Mouse (Mus musculus): ENCODE results near the gene E030030I06Rik. TPM values are rescaled to one million over a fixed set of nuclear protein-coding genes. Genes with fewer than 3 reads are reported as not detected.
"Not testable (repeated sequence)": the region's sequence is repeated elsewhere in the genome, so short reads cannot be mapped to it uniquely, and the experiment has no call there.

E030030I06Rik gene
- 2.2 and 2.8 TPM in 2 replicates for total RNA-seq (2012; rRNA removed)
- 1 to 10 TPM in 1 of 2 experiments, not detected in 1; 3.2 TPM for polyA plus RNA-seq (2012; ENCODE audit: insufficient read depth in 1 of 2, insufficient read length in 2 of 2, low read depth in 1 of 2, low replicate concordance in 2 of 2, missing spikeins in 1 of 2)

DNA sequence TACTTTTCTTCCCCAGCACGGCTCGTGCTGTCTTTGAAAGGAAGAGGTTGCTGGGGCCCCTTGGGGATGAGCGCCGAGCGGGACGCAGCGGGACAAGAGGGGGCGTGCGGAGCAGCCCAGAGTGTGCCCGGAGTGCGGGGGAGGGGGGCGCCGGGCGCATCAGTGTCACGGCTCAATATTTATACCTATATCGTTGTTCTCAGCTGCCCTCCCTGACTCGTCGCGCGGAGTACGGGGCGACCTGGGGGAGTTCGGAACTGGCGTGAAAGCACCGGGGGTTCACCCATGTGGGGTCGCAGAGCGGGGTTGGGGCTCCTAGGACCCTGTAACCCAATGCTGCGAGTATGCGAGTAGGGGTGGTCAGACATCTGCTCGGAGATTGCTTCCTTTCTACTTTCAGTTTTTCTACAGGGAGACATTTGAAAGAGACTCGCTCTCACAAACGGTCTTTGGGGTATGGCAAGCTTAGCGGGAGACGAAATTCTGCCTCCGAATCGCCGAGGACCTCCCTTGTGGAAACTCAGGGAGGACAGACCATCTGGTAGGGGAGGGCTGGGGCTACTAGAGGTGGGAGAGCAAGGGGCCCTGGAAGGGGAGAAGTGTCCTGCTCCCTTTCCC, at the start of gene E030030I06Rik:
Gene E030030I06Rik, minus strand, starts transcription at position 198 of the 618 bp plus-strand sequence.
- DNase-seq (ENCODE audit: low read depth, low spot score): no peak
- no peak for TF ChIP-seq NELFE (IDR thresholded peaks at IDR 0.05; ENCODE audit: low read depth, low read length)
- TF ChIP-seq TBP (IDR thresholded peaks at IDR 0.05; ENCODE audit: low read depth, low read length): no peak
- no peak for TF ChIP-seq MAX (IDR thresholded peaks at IDR 0.05; ENCODE audit: low read length)
- TF ChIP-seq JUND (IDR thresholded peaks at IDR 0.05; ENCODE audit: low read depth, low read length): no peak
- TF ChIP-seq GATA1 (IDR thresholded peaks at IDR 0.05; ENCODE audit: low read depth, low read length): no peak
- no peak for TF ChIP-seq ELF1 (IDR thresholded peaks at IDR 0.05; ENCODE audit: low read depth, low read length)
- TF ChIP-seq RAD21 (IDR thresholded peaks at IDR 0.05; ENCODE audit: low read depth, low read length): no peak
- no peak for TF ChIP-seq MEF2A (IDR thresholded peaks at IDR 0.05; ENCODE audit: extremely low read depth, insufficient replicate concordance, low read depth, low read length, poor library complexity, severe bottlenecking)
- no peak for TF ChIP-seq CHD2 (IDR thresholded peaks at IDR 0.05; ENCODE audit: low read length)
- TF ChIP-seq ZC3H11A (IDR thresholded peaks at IDR 0.05; ENCODE audit: low read depth, low read length): no peak
- no peak for TF ChIP-seq MXI1 (IDR thresholded peaks at IDR 0.05; ENCODE audit: low read depth, low read length)
- no peak for TF ChIP-seq ETS1 (IDR thresholded peaks at IDR 0.05; ENCODE audit: low read depth, low read length)
- no peak for TF ChIP-seq GABPA (IDR thresholded peaks at IDR 0.05; ENCODE audit: low read depth, low read length)
- no peak for TF ChIP-seq POLR2AphosphoS5 (IDR thresholded peaks at IDR 0.05; ENCODE audit: borderline replicate concordance, low read depth, low read length)

DNA sequence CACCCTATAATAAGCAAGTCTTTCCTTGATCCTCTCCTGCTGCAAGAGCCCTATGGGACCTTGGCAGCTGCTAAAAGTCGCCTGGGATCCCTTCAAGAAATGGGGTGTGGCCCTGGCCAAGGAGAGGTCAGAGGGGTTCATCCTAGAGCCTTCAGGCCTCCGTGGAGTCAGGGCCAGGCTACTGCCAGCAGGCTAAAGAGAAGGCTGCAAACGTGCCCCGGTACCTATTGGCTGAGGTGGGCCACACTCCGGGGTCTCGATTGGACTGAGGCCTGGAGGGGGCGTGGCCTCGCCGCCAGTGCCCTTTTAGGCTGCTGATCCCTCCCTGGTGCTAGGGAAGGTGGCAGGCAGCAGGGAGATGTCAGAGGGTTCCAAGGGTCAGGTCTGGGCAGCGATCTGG, 42.0 kb upstream of the E030030I06Rik start:
- H3K9me3 ChIP-seq (replicated peaks; ENCODE audit: insufficient read depth, low read length); H3K36me3 ChIP-seq (ENCODE audit: control insufficient read depth in 1 of 2, insufficient read depth in 2 of 2, low read length in 2 of 2); H3K27ac ChIP-seq (ENCODE audit: control insufficient read depth, low read depth, low read length); H3K79me2 ChIP-seq (ENCODE audit: control insufficient read depth, insufficient read depth, low read length, poor library complexity); DNase-seq (ENCODE audit: low read depth, low spot score); H3K27me3 ChIP-seq (ENCODE audit: control insufficient read depth in 1 of 2, insufficient read depth in 2 of 2, low read length in 2 of 2); H3K4me3 ChIP-seq (ENCODE audit: control insufficient read depth in 1 of 2, insufficient read depth in 1 of 2, low read depth in 2 of 2, low read length in 2 of 2); H3K9ac ChIP-seq (ENCODE audit: control insufficient read depth, low read depth, low read length, poor library complexity, severe bottlenecking); H3K4me1 ChIP-seq (ENCODE audit: control insufficient read depth in 1 of 2, insufficient read depth in 2 of 2, low read length in 2 of 2): not testable (repeated sequence)

More for the DNA sequence above, at the start of gene E030030I06Rik:
- Histone ChIP-seq H3K27ac (ENCODE audit: control insufficient read depth, low read depth, low read length) (0 out of 2 replicates have a peak within 1 kb of the TSS, but pooled peaks have one; percentile 48), H3K4me1 (ENCODE audit: control insufficient read depth in 1 of 2, insufficient read depth in 2 of 2, low read length in 2 of 2) (no peaks in the 10 kb centered on the region), H3K27me3 (ENCODE audit: control insufficient read depth in 1 of 2, insufficient read depth in 2 of 2, low read length in 2 of 2) (no peaks in the 10 kb centered on the region), H3K36me3 (ENCODE audit: control insufficient read depth in 1 of 2, insufficient read depth in 2 of 2, low read length in 2 of 2) (no peaks in the 10 kb centered on the region), H3K9ac (ENCODE audit: control insufficient read depth, low read depth, low read length, poor library complexity, severe bottlenecking) (peak within 1 kb of the TSS; percentile 75), H3K79me2 (ENCODE audit: control insufficient read depth, insufficient read depth, low read length, poor library complexity) (no peaks in the 10 kb centered on the region; the same call in 1 of the 2 replicates), H3K9me3 (replicated peaks; ENCODE audit: insufficient read depth, low read length) (no peaks in the 10 kb centered on the region), H3K4me3 (ENCODE audit: control insufficient read depth in 1 of 2, insufficient read depth in 1 of 2, low read depth in 2 of 2, low read length in 2 of 2) (peak within 1 kb of the TSS; percentile 66 to 73)

DNA sequence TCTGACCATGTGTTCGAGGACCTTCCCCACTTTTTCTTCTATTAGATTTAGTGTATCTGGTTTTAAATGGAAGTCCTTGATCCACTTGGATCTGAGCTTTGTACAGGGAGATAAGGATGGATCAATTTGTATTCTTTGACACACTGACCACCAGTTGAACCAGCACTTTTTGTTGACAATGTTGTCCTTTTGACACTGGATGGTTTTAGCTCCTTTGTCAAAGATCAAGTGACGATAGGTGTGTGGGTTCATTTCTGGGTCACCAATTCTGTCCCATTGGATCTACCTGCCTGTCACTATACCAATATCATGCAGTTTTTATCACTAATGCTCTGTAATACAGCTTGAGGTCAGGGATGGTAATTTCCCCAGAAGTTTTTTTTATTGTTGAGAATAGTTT, 27.4 kb upstream of the E030030I06Rik start:
- H3K9ac ChIP-seq (ENCODE audit: control insufficient read depth, low read depth, low read length, poor library complexity, severe bottlenecking); H3K79me2 ChIP-seq (ENCODE audit: control insufficient read depth, insufficient read depth, low read length, poor library complexity); H3K27ac ChIP-seq (ENCODE audit: control insufficient read depth, low read depth, low read length); H3K9me3 ChIP-seq (replicated peaks; ENCODE audit: insufficient read depth, low read length); DNase-seq (ENCODE audit: low read depth, low spot score); H3K4me3 ChIP-seq (ENCODE audit: control insufficient read depth in 1 of 2, insufficient read depth in 1 of 2, low read depth in 2 of 2, low read length in 2 of 2); H3K4me1 ChIP-seq (ENCODE audit: control insufficient read depth in 1 of 2, insufficient read depth in 2 of 2, low read length in 2 of 2); H3K36me3 ChIP-seq (ENCODE audit: control insufficient read depth in 1 of 2, insufficient read depth in 2 of 2, low read length in 2 of 2); H3K27me3 ChIP-seq (ENCODE audit: control insufficient read depth in 1 of 2, insufficient read depth in 2 of 2, low read length in 2 of 2): not testable (repeated sequence)

DNA sequence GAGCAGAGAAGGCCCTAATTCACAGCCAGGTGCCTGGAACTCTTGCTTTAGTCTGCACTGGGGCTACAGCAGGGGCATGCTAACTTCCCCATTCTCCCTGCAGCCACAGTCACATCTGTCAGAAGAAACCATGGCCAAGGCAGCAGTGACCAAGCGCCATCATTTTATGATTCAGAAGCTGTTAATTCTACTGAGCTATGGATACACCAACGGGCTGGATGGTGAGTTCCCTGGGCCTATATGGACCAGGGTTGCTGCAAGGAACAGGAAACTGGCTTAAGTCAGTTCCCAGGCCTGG, 25.1 kb upstream of the E030030I06Rik start:
- not testable (repeated sequence) for DNase-seq (ENCODE audit: low read depth, low spot score); H3K27me3 ChIP-seq (ENCODE audit: control insufficient read depth in 1 of 2, insufficient read depth in 2 of 2, low read length in 2 of 2); H3K9me3 ChIP-seq (replicated peaks; ENCODE audit: insufficient read depth, low read length); H3K4me1 ChIP-seq (ENCODE audit: control insufficient read depth in 1 of 2, insufficient read depth in 2 of 2, low read length in 2 of 2); H3K36me3 ChIP-seq (ENCODE audit: control insufficient read depth in 1 of 2, insufficient read depth in 2 of 2, low read length in 2 of 2); H3K9ac ChIP-seq (ENCODE audit: control insufficient read depth, low read depth, low read length, poor library complexity, severe bottlenecking); H3K27ac ChIP-seq (ENCODE audit: control insufficient read depth, low read depth, low read length); H3K4me3 ChIP-seq (ENCODE audit: control insufficient read depth in 1 of 2, insufficient read depth in 1 of 2, low read depth in 2 of 2, low read length in 2 of 2); H3K79me2 ChIP-seq (ENCODE audit: control insufficient read depth, insufficient read depth, low read length, poor library complexity)
